Mouse (Mus musculus) spleen, postnatal 10 days (tissue): Measurements from ENCODE around the gene Zbtb1.
A peak's percentile ranks its signal among the peaks of the same experiment; 100 is the strongest.

Experiments
- DNase-seq, 2 experiments: peaks; one replicate each; pipeline ENCODE4 v3.0.0; 2021 to 2022; ENCODE audit warnings: low spot score in 2 of 2

The Zbtb1 gene

DNA sequence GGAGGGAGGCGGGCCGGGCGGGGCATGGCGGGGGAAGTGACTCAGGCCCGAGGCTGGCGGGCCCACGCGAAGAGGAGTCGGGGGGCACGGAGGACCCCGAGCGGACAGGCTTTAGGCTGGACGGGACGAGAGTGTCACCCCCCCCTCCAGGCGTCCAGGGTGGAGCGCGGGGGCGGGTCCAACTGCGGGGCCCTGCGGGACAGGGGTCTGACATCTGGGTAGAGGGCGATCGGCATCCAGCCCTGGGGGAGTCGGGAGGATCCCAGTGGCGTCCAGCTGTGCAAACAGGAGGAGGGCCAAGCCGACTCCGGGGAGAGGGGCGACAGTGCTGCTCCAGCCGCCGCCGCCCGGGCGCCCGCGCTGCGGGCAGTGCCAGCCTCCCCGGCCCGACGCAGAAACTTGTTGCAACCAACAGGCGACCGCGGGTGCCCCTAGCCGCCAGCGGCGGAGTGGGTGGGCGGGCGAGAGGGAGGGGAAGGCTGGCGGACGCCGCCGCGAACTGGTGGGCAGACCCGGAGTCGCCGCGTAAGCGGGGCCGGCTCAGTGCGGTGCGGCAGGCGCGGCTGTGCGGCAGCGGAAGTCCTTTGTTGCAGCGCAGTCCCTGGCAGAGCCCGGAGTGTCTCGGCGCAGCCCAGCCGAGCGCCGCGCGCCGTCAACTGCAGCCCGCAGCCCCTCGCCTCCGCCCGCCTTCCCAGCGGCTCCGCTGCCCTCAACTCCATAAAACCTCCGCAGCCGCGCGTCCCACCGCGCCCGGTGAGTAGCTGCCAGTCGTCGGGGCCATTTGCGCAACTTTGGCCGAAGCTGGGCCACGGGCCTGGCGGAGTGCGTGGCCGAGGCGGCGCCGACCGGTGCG, at the start of gene Zbtb1:
TSS of gene Zbtb1 (plus strand) at position 289 of the 853 bp plus-strand sequence.
- DNase-seq, result peak; percentile 83 to 88

DNA sequence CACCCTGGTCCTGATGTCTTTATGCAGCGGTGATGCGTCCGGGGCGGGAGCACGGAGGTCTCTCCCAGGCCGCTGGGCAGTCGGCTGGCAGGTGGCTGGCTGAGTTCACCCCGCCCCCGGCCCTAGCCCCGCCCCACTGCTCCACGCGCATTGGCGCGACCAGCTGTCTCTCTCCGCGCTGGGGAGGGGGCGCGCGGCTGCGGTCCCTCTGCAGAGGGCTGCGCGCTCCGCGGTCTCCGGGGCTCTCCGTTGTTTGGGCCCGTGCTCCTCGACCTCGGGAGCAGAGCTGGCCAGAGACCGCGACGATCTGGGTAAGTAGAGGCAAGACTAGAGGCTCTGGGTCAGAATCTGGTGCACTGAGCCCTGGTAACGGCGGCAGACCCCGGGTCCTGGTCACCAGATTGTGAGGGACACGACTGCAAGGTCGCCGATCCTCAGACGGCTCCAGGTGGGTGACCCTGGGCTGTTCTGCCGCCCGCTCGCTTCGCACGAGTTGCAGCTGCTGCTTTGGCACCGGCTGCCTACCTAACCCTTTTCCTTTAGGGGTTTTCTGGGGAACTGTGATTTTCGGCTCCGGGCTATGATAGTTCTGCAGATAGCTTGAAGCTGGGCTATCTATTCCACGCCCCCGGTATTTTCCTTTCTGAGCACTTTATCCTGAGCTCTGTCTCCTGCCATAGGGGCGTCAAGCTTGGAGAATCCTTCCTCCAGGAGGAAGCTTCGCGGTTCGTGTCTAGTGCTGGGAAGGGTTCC, 45.2 kb upstream of the Zbtb1 start, which contains the start of gene Akap5:
TSS of gene Akap5 (plus strand) at position 213 of the 753 bp plus-strand sequence.
- peak; percentile 31 to 51 for DNase-seq

GRCm38 (mm10) chr12:76326437-76327220, 43.4 kb upstream of the Zbtb1 start:
- DNase-seq, result no peak

- DNase-seq, result no peak
These were observed 41.3 kb upstream of the Zbtb1 start for GRCm38 (mm10) chr12:76328567-76329354.

DNA sequence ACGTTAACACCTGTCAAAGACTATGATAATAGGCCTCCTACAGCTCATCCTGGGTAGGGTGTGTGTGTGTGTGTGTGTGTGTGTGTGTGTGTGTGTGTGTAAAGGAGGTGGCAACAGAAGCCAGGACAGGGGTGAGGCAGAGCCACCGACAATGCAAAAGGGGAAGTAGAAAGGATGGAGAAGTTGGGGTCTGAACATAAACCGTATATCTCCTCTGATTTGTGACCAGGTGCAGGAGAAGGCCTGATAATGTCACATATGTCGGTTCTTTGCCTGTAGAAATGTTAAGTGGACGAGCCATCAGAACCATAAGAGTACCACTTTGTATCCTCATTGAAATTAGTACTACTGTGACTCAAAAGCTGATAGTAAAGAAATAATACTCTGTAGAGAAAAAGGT, 36.4 kb upstream of the Zbtb1 start:
- no peak for DNase-seq

DNA sequence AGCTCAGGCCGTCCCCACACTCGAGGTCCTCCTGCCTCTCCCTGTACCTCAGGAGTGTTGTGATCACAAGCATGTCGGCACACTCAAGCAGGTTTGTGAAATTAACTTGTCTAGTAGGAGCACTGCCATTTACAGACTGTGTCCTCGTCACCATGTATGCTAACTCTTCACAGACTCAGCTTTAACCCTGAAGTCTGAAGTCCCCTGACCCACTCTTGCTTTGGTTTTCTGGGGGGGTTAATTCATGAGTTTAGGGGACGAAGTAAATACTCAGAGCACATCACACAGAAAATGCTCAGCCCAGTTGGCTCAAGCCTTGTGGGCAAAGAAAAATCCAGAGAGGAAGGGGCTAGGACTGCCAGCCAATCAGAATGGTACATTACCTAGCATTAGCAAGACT, 34.4 kb upstream of the Zbtb1 start:
- no peak for DNase-seq

- no peak for DNase-seq
These were observed 33.7 kb upstream of the Zbtb1 start for GRCm38 (mm10) chr12:76336111-76336965.

- peak; percentile 44 to 74 for DNase-seq
These were observed 29.0 kb upstream of the Zbtb1 start for GRCm38 (mm10) chr12:76341080-76341479.

DNA sequence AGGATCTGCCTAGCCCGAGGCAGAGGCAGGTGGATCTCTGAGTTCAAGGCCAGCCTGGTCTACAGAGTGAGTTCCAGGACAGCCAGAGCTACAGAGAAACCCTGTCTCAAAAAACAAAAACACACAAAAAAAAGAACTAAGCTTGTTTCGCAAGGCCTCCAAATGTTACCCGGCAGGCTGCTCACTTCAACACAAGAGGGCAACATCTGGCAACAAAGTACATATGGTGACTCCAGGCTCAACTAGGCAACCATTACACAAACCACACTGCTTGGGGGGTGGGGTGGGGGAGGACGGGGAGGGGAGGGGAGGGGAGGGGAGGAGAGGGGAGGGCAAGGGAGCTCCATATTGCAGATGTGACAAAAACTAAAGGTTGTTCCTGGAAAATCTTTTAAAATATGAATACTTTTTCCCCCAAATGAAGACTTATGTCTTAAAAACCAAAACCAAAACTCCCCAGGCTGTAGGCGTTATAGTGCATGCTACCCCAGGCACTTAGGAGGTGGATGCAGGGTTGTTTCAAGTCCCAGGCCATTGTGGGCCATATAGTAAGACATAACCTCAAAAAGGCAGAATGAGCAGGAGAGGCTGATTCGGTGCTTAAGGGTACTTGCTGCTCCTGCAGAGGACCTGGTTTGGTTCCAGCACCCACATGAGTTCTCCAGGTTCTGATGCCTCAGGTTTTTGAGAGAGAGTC, 24.2 kb upstream of the Zbtb1 start:
- DNase-seq, result peak in 1 of 2 experiments; percentile 35

GRCm38 (mm10) chr12:76349680-76350220, 20.3 kb upstream of the Zbtb1 start:
- no peak for DNase-seq

- DNase-seq, result no peak
These were observed 9.2 kb upstream of the Zbtb1 start for GRCm38 (mm10) chr12:76360868-76361267.

GRCm38 (mm10) chr12:76361405-76362302, 8.4 kb upstream of the Zbtb1 start:
- no peak for DNase-seq

- peak in 1 of 2 experiments; percentile 24 for DNase-seq
These were observed 7.8 kb upstream of the Zbtb1 start for GRCm38 (mm10) chr12:76362303-76362676.

- no peak for DNase-seq
These were observed 3.8 kb upstream of the Zbtb1 start for GRCm38 (mm10) chr12:76366276-76366675.

GRCm38 (mm10) chr12:76367096-76367995, 2.7 kb upstream of the Zbtb1 start:
- peak; percentile 40 to 50 for DNase-seq

GRCm38 (mm10) chr12:76368201-76368789, 1.8 kb upstream of the Zbtb1 start:
- DNase-seq, result peak; percentile 35 to 41

DNA sequence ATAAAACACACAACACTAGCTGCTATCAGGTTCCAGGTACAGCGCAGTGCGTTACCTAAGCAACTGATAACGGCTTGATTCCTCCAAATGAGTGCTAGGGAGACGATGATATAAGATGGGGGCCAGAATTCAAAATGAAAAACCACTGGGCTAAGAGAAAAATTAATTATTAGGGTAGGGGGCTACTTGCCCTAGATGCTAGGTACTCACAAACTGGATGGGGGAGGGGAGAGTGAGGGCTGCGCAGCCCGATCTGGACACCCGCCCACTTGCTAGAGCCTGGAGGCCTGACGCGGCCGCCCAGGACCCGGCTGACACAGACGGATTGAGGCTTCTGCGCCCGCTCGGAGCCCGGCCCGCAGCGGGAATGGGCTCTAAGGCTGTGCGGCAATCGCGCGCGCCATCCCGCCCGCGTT, 1.3 kb upstream of the Zbtb1 start:
- no peak for DNase-seq
